Mouse (Mus musculus) bone marrow macrophage, adult 2 months (primary cell): ENCODE results near the gene Gadd45a.

Source experiments
- CTCF ChIP-seq: IDR thresholded peaks from 2 replicates; pipeline ENCODE4 v1.5.1; 2012; ENCODE audit warnings: low read depth, mild to moderate bottlenecking, low read length, moderate library complexity
- POLR2A ChIP-seq: IDR thresholded peaks from 2 replicates; pipeline ENCODE4 v1.6.1; 2012; ENCODE audit warnings: mild to moderate bottlenecking, low read depth, low read length, borderline replicate concordance

DNA sequence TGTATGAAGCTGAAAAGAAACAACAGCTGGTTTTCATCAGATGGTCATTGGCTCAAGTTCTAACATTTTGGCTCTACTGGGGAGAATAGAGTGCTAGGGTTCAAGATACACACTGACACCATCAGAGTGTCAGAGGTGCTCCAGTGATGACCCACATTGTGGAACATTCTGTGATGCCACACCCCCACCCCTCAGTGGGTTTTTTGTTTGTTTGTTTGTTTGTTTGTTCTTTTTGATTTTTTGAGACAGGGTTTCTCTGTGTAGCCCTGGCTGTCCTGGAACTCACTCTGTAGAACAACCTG, 26.1 kb downstream of the Gadd45a start:
- TF ChIP-seq CTCF (no peak), POLR2A (no peak)
